Mouse (Mus musculus) liver, adult 2 months (tissue): ENCODE measurements around the gene Scn5a.

ENCODE experiments used
- CTCF ChIP-seq: fragments of 200-500 bp; IDR thresholded peaks from 2 replicates; pipeline ENCODE4 v1.5.1; 2011; ENCODE audit warnings: low read depth, low read length, control low read depth
- POLR2A ChIP-seq: fragments of 200-500 bp; IDR thresholded peaks from 2 replicates; pipeline ENCODE4 v1.6.1; 2011; ENCODE audit warnings: low read length, control low read depth; ENCODE audit not compliant: insufficient read depth; ENCODE audit errors: extremely low read depth

DNA sequence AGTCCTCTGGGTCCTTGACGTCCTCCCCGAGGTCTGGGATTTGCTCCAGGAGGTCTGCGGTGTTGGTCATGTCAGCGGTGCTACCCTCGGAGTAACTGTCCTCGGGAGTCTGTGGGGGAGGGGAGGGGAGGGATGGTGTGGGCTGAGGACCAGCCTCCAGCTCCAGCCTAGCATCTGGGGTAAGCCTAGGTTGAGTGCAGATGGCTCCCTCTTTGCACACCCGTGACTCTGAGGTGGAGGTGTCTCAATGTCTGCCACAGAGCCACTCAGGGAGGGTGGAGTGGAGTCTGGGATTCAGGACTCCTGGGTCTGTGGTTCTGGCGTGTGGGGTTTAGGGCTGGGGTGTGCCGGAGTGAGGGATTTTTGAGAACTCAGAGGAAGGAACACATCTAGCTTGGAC is 65.8 kb downstream of the Scn5a start:
- TF ChIP-seq CTCF (no peak), POLR2A (no peak)
